Mouse (Mus musculus) T-cell, adult 66 days (primary cell): ENCODE results near the gene Mri1. TPM values are rescaled to one million over a fixed set of nuclear protein-coding genes. Genes with fewer than 3 reads are reported as not detected.

Source experiments
- total RNA-seq, 2 experiments: library from RNA; stranded (reverse); gene quantifications; 3 replicates in 1 of 2; 4 replicates in 1 of 2; pipeline ENCODE4 v1.2.4; 2023

Gene Mri1
- 10 to 100 TPM; 38.4 to 42.1 TPM for total RNA-seq

DNA sequence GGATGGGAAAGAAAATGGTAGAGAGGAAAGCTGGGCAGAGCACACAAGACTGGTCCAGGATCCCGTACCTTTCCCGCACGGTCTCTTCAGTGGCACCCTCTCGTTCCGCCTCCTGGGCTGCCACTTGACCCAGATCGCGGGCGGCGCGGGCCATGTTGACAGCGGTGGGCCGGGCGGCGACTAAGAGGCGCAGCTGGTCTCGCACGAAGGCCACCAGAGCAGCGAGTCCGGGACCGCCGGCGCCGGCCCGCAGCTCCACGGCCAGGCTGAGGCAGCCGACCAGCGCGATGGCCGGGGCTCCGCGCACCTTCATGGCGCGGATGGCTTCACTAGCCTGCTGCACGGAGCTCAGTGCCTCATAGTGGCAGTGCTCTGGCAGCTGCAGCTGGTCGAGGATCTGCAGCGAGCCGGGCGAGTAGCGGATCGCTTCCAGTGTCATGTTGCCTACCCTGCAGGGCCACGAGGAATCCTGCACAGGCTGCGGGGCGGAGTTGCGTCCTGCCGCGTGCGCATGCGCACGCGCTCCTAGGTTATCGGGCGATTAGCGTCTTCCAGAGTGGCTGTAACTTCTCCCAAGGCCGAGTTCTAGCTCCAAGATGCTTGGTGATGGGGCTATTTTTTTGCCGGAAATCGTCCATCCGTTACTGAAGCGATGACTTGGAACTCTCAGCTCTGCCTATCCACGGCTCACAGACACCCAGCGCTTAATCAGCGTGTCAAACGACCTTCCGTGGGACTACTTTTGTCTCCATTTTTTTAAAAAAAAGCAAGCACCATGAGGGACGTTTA, at the start of gene Mri1:
Gene Mri1, minus strand, starts transcription at position 505 of the 789 bp plus-strand sequence.

DNA sequence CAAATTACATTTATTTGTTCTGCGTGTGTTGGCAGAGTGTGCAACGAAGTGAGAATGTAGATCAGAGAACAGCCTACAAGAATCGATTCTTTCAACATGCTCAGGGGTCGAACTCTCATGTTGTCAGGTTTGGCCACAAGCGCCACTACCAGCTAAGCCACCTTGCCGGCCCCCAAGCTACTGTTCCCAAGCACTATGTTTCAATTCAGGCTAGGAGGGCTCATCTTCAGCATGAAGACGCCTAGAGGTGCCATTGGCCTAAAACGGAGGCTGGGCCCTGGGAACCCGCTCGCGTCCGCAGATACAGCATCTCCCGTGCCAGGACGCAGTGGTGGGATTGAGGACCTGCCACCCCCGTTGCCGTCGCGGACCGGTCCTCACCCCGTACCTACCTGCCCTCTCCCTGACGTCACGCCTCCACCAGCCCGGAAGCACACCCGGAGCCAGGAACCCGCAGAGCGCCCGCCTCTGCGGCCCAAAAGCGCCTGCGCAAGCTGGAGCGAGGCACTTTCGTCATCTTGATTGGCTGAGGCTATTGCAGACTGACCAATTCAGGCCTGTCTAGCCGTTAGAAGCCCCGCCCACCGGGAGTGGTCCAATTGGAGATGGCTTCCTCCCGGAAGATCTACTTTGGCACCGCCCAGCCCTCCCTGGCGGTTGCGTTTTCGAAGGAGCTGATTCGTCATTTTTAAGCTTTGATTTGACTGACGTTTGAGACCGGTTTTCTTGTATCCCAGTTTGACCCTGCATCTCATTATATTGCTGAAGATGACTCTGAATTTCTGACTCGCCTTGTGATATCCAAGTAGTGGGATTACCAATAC, 13.0 kb upstream of the Mri1 start, which contains the start of gene Ccdc130:
Gene Ccdc130, minus strand, starts transcription at position 431 of the 824 bp plus-strand sequence.

DNA sequence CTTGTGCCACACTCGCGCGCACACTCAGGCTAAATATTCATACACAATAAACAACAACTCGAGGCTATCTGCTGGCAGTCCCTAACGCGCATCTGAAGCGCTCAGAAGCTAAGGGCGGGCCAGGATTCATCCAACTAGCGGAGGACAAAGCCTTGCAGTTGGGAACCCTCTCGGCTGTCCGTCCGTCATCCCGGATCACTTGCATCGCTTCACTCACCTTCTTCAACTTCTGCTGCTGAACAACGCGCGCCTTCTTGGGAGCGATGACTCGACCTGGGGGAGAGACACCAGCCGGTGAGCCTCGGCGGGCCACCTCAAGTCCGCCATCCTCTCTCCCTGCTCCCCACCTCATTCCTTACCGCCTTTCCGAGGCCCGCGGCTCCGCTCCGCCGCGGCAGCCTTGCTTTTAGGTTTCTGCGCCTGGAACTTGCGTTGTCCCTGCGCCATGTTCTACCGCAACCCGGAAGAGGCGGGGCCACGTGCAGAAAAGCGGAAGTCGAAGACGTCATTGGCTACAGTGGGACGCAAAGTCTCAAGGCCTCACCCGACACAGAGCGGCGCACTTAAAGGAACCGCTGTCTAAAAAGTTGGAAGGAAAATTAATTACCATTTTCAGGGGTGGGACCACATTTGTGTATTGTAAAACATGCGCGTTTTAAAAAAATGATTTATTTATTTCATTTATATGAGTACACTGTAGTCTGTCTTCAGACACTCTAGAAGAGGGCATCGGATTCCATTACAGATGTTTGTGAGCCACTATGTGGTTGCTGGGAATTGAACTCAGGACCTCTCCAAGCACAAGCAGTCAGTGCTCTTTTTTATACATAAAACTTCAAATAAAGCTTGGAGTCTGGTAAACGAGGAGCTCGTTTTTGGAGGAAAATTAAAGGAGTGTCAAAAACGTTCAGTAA, 7.6 kb downstream of the Mri1 start, which contains the start of gene D8Ertd738e:
Gene D8Ertd738e, minus strand, starts transcription at position 463 of the 914 bp plus-strand sequence.

DNA sequence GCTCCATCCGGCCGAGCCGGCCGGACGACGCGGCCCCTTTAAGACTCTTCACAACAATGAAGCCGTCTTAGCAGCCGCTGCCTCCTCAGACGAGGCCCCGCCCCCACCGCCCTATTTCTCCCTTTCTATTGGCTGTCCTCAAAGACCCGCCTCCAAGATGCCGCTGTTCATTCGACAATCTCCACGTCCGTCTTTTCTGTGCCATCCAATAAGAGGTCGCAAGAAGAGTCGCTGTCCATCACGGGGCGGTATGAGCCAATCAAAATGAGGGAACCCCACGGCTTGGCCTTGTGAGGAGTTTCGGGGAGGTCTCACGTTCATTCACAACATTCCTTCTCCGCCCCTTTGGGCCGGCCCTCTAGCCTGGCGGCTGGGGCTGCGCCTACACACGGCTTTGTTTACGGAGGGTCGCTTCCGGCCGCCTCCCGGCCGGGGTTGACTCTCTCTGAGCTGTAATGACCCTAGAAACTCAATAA, 20.1 kb downstream of the Mri1 start, which contains the start of gene Zswim4:
Gene Zswim4, minus strand, starts transcription at position 58 of the 476 bp plus-strand sequence.

Other genes with a start within 250 kb of the Mri1 start
- gene 2210011C24Rik, start 245.2 kb downstream of the Mri1 start, total RNA-seq = not detected
- gene Palm3, start 235.9 kb downstream of the Mri1 start, total RNA-seq = not detected
- 100 to 1,000 TPM; 284 to 309 TPM for gene Il27ra, start 214.7 kb downstream of the Mri1 start, total RNA-seq
- gene Rln3, start 212.3 kb downstream of the Mri1 start, total RNA-seq = 1 to 10 TPM; 2.7 to 3.2 TPM
- gene Gm10643, start 192.2 kb downstream of the Mri1 start, total RNA-seq = 1 to 10 TPM; 1.9 to 2.1 TPM
- gene Rfx1, start 190.5 kb downstream of the Mri1 start, total RNA-seq = 10 to 100 TPM; 94.6 to 95.5 TPM
- 10 to 100 TPM; 61.4 to 66.8 TPM for gene Dcaf15, start 152.6 kb downstream of the Mri1 start, total RNA-seq
- 10 to 100 TPM; 12.2 to 24.2 TPM for gene Podnl1, start 131.3 kb downstream of the Mri1 start, total RNA-seq
- 10 to 100 TPM; 34.1 to 37.3 TPM for gene Cc2d1a, start 109.4 kb downstream of the Mri1 start, total RNA-seq
- gene 4930432K21Rik, start 109.3 kb downstream of the Mri1 start, total RNA-seq = 1 to 10 TPM; 2.0 to 4.1 TPM
- gene Nanos3, start 72.1 kb downstream of the Mri1 start, total RNA-seq = not detected
- 10 to 100 TPM; 25.0 to 26.5 TPM for gene Zswim4, start 20.3 kb downstream of the Mri1 start, total RNA-seq
- gene D8Ertd738e, start 7.6 kb downstream of the Mri1 start, total RNA-seq = 100 to 1,000 TPM; 166 to 169 TPM
- gene Ccdc130, start 13.1 kb upstream of the Mri1 start, total RNA-seq = 10 to 100 TPM; 21.3 to 22.5 TPM
- 10 to 100 TPM in 1 of 2 experiments, 1 to 10 TPM in 1; 8.5 to 11.6 TPM for gene Cacna1a, start 131.1 kb upstream of the Mri1 start, total RNA-seq